Mouse (Mus musculus): ENCODE data around the gene Cox4i2. TPM values are rescaled to one million over a fixed set of nuclear protein-coding genes. Genes with fewer than 3 reads are reported as not detected.

Gene Cox4i2
- total RNA-seq, 2 experiments from 2014 or later: 3.0 to 4.0 TPM

DNA sequence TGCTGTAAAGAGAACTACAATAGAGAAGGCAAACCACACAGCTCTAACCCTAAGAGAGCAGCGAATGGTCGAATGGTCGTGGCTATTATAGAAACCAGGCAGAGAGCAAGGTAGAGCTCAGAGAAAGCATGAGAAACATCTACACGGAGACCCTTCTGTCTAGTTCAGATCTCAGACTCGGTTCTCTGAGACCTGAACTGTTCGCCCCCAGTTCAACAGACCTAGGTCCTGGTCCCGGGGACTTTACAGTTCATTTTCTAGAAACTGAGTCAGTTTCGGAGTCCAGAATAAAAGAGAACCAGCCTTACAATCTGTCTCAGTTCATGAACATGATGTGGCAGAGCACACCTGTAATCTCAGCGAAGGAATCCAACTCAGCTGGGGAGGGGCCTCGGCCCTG lies 19.5 kb upstream of the Cox4i2 start:
- no peak for DNase-seq

- DNase-seq: peak; percentile 98
Observed at GRCm38 (mm10) chr2:152734984-152735383, 19.0 kb upstream of the Cox4i2 start.

DNA sequence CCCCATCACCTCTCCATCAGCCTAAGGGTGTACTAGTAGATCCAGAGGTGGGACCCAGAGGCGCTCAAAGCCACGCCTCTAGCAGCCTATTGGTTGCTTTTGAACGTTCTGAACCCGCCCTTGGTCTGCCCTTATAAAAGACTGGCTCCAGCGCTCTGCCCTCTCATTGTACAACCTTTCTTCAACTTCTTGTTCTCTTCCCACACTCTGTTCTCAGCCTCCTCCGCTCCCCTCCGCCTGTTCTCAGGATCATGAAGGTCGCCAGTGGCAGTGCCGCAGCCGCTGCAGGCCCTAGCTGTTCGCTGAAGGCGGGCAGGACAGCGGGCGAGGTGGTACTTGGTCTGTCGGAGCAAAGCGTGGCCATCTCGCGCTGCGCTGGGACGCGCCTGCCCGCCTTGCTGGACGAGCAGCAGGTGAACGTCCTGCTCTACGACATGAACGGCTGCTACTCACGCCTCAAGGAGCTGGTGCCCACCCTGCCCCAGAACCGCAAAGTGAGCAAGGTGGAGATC lies 17.8 kb upstream of the Cox4i2 start, which contains the start of gene Id1:
Id1 (plus strand) TSS at position 162 of the 512 bp plus-strand sequence.
- DNase-seq: peak; percentile 89 to 91

DNA sequence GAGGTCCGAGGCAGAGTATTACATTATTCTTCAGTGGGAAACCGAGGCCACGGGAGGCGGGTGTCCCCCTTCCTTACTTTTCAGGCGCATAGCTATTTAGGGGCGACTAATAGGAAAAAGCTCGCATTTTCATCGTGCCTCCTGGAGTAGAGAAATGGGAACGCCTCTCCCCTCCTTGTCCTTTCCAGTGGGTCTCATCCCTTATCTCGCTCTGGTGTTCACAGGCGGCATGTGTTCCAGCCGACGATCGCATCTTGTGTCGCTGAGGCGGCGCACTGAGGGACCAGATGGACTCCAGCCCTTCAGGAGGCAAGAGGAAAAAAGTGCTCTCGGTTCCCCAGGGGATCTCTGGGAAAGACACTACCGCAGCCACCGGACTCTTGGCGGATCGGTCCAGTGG lies 17.2 kb upstream of the Cox4i2 start:
- DNase-seq: peak; percentile 44 to 53

GRCm38 (mm10) chr2:152737306-152738221 lies 16.4 kb upstream of the Cox4i2 start:
- DNase-seq: peak; percentile 31 to 62

- DNase-seq: peak in 1 of 2 experiments; percentile 25
Observed at GRCm38 (mm10) chr2:152738341-152738740, 15.6 kb upstream of the Cox4i2 start.

GRCm38 (mm10) chr2:152739031-152739841 lies 14.7 kb upstream of the Cox4i2 start:
- peak; percentile 69 to 85 for DNase-seq

- peak in 1 of 2 experiments; percentile 46 for DNase-seq
Observed at GRCm38 (mm10) chr2:152739842-152740260, 14.1 kb upstream of the Cox4i2 start.

DNA sequence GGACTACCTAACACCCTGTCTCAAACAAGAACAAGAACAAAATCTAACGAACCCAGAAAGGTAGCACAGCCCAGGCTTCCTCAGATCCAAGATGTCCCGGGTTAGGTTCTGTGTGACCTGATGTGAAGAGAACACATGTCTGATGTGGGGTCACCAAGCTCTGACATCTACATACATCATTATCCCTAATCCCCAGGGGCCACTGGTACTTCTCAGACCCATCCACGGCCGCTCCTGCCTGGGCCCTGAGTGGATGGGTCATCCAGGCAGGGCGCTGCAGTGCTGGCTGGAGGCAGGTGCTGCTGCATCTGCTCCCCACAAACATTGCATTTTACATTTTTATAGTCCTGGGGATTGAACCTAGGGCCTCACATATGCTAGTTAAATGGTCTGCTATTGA lies 13.5 kb upstream of the Cox4i2 start:
- no peak for DNase-seq

DNA sequence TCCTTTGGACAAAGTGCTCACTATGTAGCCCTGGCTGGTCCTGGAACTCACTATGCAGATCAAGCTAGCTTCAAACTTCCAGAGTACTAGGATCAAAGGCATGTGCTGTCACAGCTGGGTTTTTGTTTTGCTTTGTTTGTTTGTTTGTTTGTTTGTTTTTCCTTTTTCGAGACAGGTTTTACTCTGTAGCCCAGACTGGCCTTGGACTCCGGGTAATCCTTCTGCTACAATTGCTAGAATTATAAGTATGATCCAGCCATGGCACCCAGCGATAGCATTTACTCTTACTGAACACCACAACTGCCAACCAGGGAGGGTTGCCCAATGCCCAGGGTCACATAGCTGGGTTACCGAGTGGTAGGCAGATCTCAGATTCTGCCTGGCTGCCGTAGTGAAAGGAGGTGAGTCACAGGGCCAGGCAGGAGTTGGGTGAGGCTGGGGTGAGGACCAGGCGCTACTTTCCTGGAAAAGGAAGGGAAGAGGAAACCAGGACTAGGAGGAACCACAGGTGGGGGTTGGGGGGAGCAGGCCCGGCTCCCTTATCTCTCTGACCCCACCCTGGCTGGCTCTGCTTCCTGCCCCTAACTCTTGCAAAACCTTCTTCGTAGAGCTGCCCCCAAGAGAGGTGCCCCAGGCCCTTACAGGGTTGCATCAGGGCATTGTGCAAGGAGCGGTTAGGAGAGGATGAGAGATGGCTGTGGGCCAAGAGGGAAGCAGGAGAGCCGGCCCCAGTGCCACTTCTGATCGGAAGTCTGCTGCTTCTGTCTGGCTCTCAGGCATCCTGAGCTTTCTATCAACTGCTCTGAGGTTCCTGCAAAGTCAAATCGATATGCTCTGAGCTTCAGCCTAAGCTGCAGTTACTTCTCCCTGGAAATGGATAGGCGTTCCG lies 12.6 kb upstream of the Cox4i2 start:
- peak; percentile 84 to 85 for DNase-seq

GRCm38 (mm10) chr2:152742435-152742834 lies 11.5 kb upstream of the Cox4i2 start:
- DNase-seq: peak; percentile 79 to 86

DNA sequence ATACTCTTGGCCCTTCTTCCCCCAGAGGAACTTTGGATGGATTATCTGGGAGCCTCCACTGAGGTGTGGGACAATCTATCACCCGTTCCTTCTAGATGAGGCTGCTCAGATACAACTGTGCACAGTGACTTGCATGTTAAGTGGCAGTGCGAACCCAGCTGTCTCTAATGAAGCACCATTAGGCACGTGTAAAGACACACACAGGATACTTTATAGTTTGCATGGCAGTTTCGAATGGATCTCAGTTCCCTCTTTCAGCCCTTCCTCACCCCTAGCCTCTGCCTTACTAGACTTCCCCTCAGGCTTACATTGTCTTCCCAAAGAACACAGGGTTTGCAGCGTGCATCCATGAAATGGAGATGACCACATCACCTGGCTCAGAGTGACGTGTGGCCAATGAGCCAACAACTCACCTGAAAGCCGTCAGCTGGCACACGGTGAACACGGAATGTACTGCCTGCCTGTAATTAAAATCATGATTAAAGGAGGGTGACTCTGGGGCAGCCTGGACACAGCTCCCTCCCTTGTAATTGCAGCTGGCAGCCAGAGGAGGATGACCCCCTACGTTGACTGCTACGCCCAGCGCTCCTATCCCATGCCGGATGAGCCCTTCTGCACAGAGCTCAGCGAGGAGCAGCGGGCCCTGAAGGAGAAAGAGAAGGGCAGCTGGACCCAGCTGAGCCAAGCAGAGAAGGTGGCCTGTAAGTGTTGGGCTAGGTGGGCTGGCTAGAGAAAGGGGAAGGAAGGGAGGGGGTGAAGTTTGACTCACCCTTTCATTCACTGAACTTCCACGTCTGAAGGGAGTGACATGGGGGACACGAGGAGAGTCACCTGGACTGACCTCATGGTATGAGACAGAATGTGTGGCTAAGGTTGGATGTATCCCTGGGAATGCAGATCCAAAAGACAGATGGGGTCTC lies 2.8 kb downstream of the Cox4i2 start:
- DNase-seq: no peak

DNA sequence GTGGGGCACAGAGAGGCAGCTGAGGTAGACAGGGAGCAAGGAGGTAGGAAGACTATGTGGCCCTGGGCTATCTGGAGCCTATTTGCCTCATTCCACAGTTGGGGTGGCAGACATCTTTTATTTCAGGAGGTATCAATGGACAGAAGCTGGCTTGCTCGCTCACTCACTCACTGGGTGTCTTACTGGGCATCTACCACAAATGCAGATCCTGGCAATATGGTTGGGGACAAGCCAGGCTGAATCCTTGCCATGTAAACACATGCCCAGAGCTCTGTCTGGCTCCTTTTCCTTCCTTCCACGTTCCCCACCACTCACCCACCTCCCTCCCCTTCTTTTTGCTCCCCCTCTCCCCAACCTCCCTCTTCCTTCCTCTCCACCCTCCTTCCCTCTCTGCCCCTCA lies 3.5 kb downstream of the Cox4i2 start:
- no peak for DNase-seq

DNA sequence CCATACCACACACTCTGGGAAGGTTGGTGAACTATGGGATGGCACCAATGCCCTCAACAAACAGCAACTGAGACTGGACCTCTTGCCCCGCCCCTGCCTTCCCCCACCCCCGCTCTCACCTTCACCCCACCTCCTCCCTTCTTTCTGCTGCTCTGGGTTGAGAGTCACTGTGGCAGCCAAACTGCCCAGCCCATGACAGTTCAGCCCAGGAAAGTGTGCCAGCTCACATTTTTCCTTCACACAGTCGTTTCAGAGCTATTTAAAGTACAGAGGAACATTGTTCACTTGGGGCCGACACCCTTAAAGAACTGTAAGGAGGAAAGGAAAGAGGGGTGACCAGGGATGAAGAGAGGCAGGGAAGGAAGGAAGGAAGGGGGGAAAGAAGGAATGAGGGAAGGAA lies 4.4 kb downstream of the Cox4i2 start:
- no peak for DNase-seq

DNA sequence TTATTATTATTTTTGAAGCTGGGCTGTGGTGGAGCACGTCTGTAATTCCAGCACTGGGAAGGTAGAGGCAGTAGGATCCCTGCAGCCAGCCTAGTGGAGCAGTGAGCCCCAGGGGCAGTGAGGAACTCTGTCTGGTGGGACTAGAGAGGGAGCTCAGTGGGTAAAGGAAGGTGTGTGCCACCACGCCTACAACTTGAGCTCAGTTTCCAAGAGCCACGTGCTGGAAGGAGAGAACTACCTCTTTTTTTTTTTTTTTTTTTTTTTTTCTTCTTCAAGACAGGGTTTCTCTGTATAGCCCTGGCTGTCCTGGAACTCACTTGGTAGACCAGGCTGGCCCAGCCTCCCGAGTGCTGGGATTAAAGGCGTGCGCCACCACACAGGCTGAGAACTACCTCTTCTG lies 9.3 kb downstream of the Cox4i2 start:
- DNase-seq: no peak

DNA sequence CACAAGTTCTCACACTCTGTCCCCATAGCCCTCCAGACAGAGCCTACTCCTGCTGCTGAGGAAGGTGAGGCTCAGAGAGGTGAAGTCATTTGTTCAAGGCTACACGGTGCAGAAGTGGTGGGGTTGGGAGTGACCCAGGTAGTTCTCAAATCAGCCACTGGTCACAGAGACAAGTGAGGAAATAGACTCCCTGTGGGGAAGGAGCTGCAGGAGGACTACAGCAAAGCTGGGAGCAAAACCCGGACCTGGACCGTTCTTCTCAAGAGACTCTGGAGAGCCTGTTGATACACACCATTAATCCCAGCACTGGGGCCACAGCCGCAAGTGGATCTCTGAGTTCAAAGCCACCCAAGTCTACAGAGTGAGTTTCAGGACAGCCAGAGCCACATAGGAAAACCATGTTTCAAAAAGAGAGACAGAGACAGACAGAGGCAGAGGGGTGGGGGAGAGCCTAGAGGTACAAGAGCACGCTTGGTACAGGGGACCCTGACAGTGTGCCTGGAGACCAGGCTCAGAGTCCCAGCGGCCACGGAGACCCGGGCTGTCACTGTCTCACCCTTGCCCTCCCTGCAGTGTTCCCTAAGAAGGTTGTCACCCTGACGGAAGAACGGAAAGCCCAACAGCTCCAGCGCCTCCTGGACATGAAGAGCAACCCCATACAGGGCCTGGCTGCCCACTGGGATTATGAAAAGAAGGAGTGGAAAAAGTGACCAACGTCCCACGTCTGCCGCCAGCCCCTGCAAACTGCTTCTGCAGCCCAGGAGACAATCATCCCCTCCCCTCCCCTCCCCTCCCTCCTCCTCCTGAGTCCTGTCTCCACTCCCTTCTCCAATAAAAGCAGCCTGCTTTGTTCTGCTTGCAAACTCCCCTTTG lies 10.4 kb downstream of the Cox4i2 start:
- no peak for DNase-seq

- DNase-seq: no peak
Observed at GRCm38 (mm10) chr2:152765045-152765674, 11.2 kb downstream of the Cox4i2 start.

- peak; percentile 93 to 94 for DNase-seq
Observed at GRCm38 (mm10) chr2:152766387-152767123, 12.6 kb downstream of the Cox4i2 start.
